Mouse (Mus musculus): Measurements from ENCODE around the gene Olfr1337. TPM values are rescaled to one million over a fixed set of nuclear protein-coding genes. Genes with fewer than 3 reads are reported as not detected.
"Not testable (repeated sequence)": the region's sequence is repeated elsewhere in the genome, so short reads cannot be mapped to it uniquely, and the experiment has no call there.

Gene Olfr1337
- polyA plus RNA-seq (2012; rRNA removed): not detected in 2 replicates
- not detected in 2 replicates for polyA plus RNA-seq (2014; fragmentation: Nextera tagmentation; extraction: Ambion mirVana)

DNA sequence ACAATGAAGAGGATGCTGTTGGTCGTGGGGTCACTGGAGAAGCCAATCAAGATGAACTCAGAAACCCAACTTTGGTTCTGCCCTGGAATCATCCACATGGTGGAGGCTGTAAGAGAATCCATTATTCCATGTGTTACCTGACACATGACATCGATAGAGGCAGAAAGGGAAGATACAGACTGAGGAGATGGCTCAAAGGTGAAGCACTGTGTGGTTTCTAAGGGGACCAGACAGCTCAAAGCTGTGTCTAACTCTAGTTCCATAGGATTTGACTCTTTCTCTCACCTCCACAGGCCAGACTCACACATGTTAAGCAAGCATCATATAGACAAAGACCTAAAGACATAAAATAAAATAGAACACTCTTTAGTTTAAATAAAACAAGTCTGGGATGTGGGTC lies at the start of gene Olfr1337:
Gene Olfr1337, minus strand, starts transcription at position 101 of the 400 bp plus-strand sequence.
- Histone ChIP-seq H3K27me3 (ENCODE audit: control insufficient read depth, insufficient read depth, low read length) (no peaks in the 10 kb centered on the region), H3K9me3 (ENCODE audit: control insufficient read depth, low read length) (no peaks in the 10 kb centered on the region), H3K4me1 (ENCODE audit: control insufficient read depth, insufficient read depth, low read length) (no peaks in the 10 kb centered on the region), H3K36me3 (ENCODE audit: control insufficient read depth, insufficient read depth, low read length) (no peaks in the 10 kb centered on the region), H3K4me3 (replicated peaks; ENCODE audit: low read length) (no peak within 1 kb of the TSS), H3K27ac (replicated peaks; ENCODE audit: low read depth, low read length) (no peak within 1 kb of the TSS), H3K9ac (ENCODE audit: low read depth, low read length, severe bottlenecking) (no peak within 1 kb of the TSS), H3K4me2 (replicated peaks; ENCODE audit: low read depth, low read length, severe bottlenecking) (no peak within 1 kb of the TSS)
- no peak for TF ChIP-seq POLR2A (IDR thresholded peaks at IDR 0.05; ENCODE audit: borderline replicate concordance, extremely low read depth, insufficient read depth, insufficient read length)
- ATAC-seq (ENCODE audit: low FRiP score, low read depth) (no peak), DNase-seq (ENCODE audit: low spot score) (no peak)
- WGBS: 83% methylated on average over 2 of the region's 2 CpGs

DNA sequence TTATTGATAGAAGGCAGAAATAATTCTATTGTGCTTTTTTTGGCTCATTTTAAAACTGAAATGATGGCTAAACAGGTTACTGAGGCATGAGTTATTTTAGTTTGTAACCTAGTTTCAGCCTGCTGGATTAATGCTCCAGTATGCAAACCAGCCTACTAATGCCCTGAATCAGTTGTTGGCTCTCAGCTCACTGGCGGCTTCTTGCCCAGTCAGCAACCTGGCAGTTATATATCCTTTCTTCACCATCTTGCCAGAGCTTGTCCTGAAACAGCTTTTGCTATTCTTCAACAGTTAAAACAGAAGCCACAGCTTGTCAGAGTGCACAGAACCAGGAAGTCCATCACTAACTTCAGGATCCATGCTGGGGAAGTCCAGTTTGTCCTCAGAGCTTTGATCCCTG lies 36.5 kb upstream of the Olfr1337 start:
- no peak for TF ChIP-seq POLR2A (IDR thresholded peaks at IDR 0.05; ENCODE audit: borderline replicate concordance, extremely low read depth, insufficient read depth, insufficient read length)
- no peaks in the 10 kb centered on the region for H3K9me3 ChIP-seq (ENCODE audit: control insufficient read depth, low read length)
- no peak overlapping the region for H3K27ac ChIP-seq (replicated peaks; ENCODE audit: low read depth, low read length)

GRCm38 (mm10) chr4:118809844-118810243 lies 27.5 kb upstream of the Olfr1337 start, which contains the start of gene Olfr1335:
TSS of gene Olfr1335 (minus strand) at chr4:118809944.
- Histone ChIP-seq H3K27ac (replicated peaks; ENCODE audit: low read depth, low read length) (no peak within 1 kb of the TSS), H3K4me2 (replicated peaks; ENCODE audit: low read depth, low read length, severe bottlenecking) (no peak within 1 kb of the TSS), H3K9ac (ENCODE audit: low read depth, low read length, severe bottlenecking) (no peak within 1 kb of the TSS), H3K9me3 (ENCODE audit: control insufficient read depth, low read length) (no peaks in the 10 kb centered on the region), H3K27me3 (ENCODE audit: control insufficient read depth, insufficient read depth, low read length) (no peaks in the 10 kb centered on the region), H3K4me3 (replicated peaks; ENCODE audit: low read length) (no peak within 1 kb of the TSS), H3K36me3 (ENCODE audit: control insufficient read depth, insufficient read depth, low read length) (no peaks in the 10 kb centered on the region), H3K4me1 (ENCODE audit: control insufficient read depth, insufficient read depth, low read length) (no peaks in the 10 kb centered on the region)
- DNase-seq (ENCODE audit: low spot score) (no peak), ATAC-seq (ENCODE audit: low FRiP score, low read depth) (no peak)
- TF ChIP-seq POLR2A (IDR thresholded peaks at IDR 0.05; ENCODE audit: borderline replicate concordance, extremely low read depth, insufficient read depth, insufficient read length): no peak
- 89% methylated on average over 4 of the region's 4 CpGs for WGBS

More for the DNA sequence above, 36.5 kb upstream of the Olfr1337 start:
- H3K36me3 ChIP-seq (ENCODE audit: control insufficient read depth, insufficient read depth, low read length): no peaks in the 10 kb centered on the region
- H3K4me1 ChIP-seq (ENCODE audit: control insufficient read depth, insufficient read depth, low read length): no peaks in the 10 kb centered on the region
- ATAC-seq (ENCODE audit: low FRiP score, low read depth) (no peak), DNase-seq (ENCODE audit: low spot score) (no peak)
- H3K27me3 ChIP-seq (ENCODE audit: control insufficient read depth, insufficient read depth, low read length): no peaks in the 10 kb centered on the region
- WGBS: 93% methylated on average over 1 of the region's 1 CpGs
- no peak overlapping the region for H3K9ac ChIP-seq (ENCODE audit: low read depth, low read length, severe bottlenecking)
- H3K4me2 ChIP-seq (replicated peaks; ENCODE audit: low read depth, low read length, severe bottlenecking): no peak overlapping the region
- H3K4me3 ChIP-seq (replicated peaks; ENCODE audit: low read length): no peak overlapping the region

- H3K4me3 ChIP-seq (replicated peaks; ENCODE audit: low read length); H3K36me3 ChIP-seq (ENCODE audit: control insufficient read depth, insufficient read depth, low read length); ATAC-seq (ENCODE audit: low FRiP score, low read depth); H3K9me3 ChIP-seq (ENCODE audit: control insufficient read depth, low read length); H3K4me1 ChIP-seq (ENCODE audit: control insufficient read depth, insufficient read depth, low read length); H3K9ac ChIP-seq (ENCODE audit: low read depth, low read length, severe bottlenecking); H3K27me3 ChIP-seq (ENCODE audit: control insufficient read depth, insufficient read depth, low read length); DNase-seq (ENCODE audit: low spot score); H3K4me2 ChIP-seq (replicated peaks; ENCODE audit: low read depth, low read length, severe bottlenecking); H3K27ac ChIP-seq (replicated peaks; ENCODE audit: low read depth, low read length): not testable (repeated sequence)
Observed at GRCm38 (mm10) chr4:118792796-118793195, 10.4 kb upstream of the Olfr1337 start.

- H3K4me1 ChIP-seq (ENCODE audit: control insufficient read depth, insufficient read depth, low read length): no peaks in the 10 kb centered on the region
- TF ChIP-seq POLR2A (IDR thresholded peaks at IDR 0.05; ENCODE audit: borderline replicate concordance, extremely low read depth, insufficient read depth, insufficient read length): no peak
- DNase-seq (ENCODE audit: low spot score): no peak
- no peak within 1 kb of the TSS for H3K27ac ChIP-seq (replicated peaks; ENCODE audit: low read depth, low read length)
- H3K4me2 ChIP-seq (replicated peaks; ENCODE audit: low read depth, low read length, severe bottlenecking): no peak within 1 kb of the TSS
- H3K4me3 ChIP-seq (replicated peaks; ENCODE audit: low read length): no peak within 1 kb of the TSS
- no peaks in the 10 kb centered on the region for H3K27me3 ChIP-seq (ENCODE audit: control insufficient read depth, insufficient read depth, low read length)
- H3K9me3 ChIP-seq (ENCODE audit: control insufficient read depth, low read length): no peaks in the 10 kb centered on the region
- WGBS: 59% methylated on average over 1 of the region's 1 CpGs
- ATAC-seq (ENCODE audit: low FRiP score, low read depth): no peak
- no peak within 1 kb of the TSS for H3K9ac ChIP-seq (ENCODE audit: low read depth, low read length, severe bottlenecking)
- H3K36me3 ChIP-seq (ENCODE audit: control insufficient read depth, insufficient read depth, low read length): no peaks in the 10 kb centered on the region
Observed at GRCm38 (mm10) chr4:118758637-118759036, 23.7 kb downstream of the Olfr1337 start, which contains the start of gene Olfr1338. TSS of gene Olfr1338 (minus strand) at chr4:118758737.

- no peak overlapping the region for H3K9ac ChIP-seq (ENCODE audit: low read depth, low read length, severe bottlenecking)
- DNase-seq (ENCODE audit: low spot score): no peak
- no peak overlapping the region for H3K4me3 ChIP-seq (replicated peaks; ENCODE audit: low read length)
- WGBS: 8% methylated on average over 16 of the region's 16 CpGs
- ATAC-seq (ENCODE audit: low FRiP score, low read depth): no peak
- H3K4me1 ChIP-seq (ENCODE audit: control insufficient read depth, insufficient read depth, low read length): no peaks in the 10 kb centered on the region
- no peak for TF ChIP-seq POLR2A (IDR thresholded peaks at IDR 0.05; ENCODE audit: borderline replicate concordance, extremely low read depth, insufficient read depth, insufficient read length)
- H3K27ac ChIP-seq (replicated peaks; ENCODE audit: low read depth, low read length): no peak overlapping the region
- H3K27me3 ChIP-seq (ENCODE audit: control insufficient read depth, insufficient read depth, low read length): no peaks in the 10 kb centered on the region; the same call in 1 of the 2 replicates
- H3K4me2 ChIP-seq (replicated peaks; ENCODE audit: low read depth, low read length, severe bottlenecking): no peak overlapping the region
- no peaks in the 10 kb centered on the region for H3K36me3 ChIP-seq (ENCODE audit: control insufficient read depth, insufficient read depth, low read length)
- H3K9me3 ChIP-seq (ENCODE audit: control insufficient read depth, low read length): no peaks in the 10 kb centered on the region
Observed at GRCm38 (mm10) chr4:118741881-118742280, 40.5 kb downstream of the Olfr1337 start.

Measured in limb, embryonic 14.5 days (tissue).